8 mouse cellular contexts compared by ENCODE assay signal in the genomic region with DNA sequence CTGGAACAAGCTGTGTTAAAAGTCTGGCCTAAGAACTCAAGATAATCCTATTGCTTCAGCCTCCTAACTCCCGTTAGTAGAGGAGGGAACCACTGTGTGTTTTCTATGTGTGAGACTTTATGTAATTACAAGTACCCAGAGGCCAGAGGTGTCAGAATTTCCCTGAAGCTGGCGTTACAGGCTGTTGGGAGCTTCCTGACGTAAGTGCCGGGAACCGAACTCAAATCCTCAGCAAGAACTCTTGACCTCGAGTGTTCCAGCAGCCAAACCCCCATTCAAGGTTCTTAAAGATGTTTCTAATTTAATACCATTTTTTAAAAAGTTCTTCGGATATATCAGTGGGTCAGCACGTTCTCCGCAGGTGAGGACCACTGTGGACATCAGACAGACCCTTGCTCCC. TPM values are rescaled to one million over a fixed set of nuclear protein-coding genes. Genes with fewer than 3 reads are reported as not detected.
DNase-seq lines count a peak whose midpoint lies in the region; ATAC-seq and TF ChIP-seq lines count a peak whose summit lies in the region.

No protein-coding gene starts in this region.

- TF ChIP-seq CTCF in left cerebral cortex, adult 2 months (IDR thresholded peaks at IDR 0.05), result no peak
- no peak for TF ChIP-seq CTCF in thymus, adult 2 months (IDR thresholded peaks at IDR 0.05; ENCODE audit: borderline replicate concordance, control insufficient read depth, extremely low read depth, insufficient read depth, low read length, poor library complexity)

- peak overlapping the region; percentile 70 for H3K4me2 ChIP-seq in embryonic facial prominence, embryonic 14.5 days (ENCODE audit: low read depth, low read length)
- peak overlapping the region; percentile 91 for H3K4me2 ChIP-seq in intestine, embryonic 15.5 days (replicated peaks)
- peak overlapping the region; percentile 84 for H3K4me2 ChIP-seq in neural tube, embryonic 12.5 days (replicated peaks)

- ATAC-seq in embryonic facial prominence, embryonic 14.5 days (ENCODE audit: low read depth), result no peak
- ATAC-seq in intestine, embryonic 15.5 days, result no peak
- no peak for ATAC-seq in neural tube, embryonic 12.5 days (ENCODE audit: low FRiP score, low read depth)

- H3K4me3 ChIP-seq in left cerebral cortex, adult 2 months, result peak overlapping the region; percentile 93
- peak overlapping the region; percentile 82 for H3K4me3 ChIP-seq in embryonic facial prominence, embryonic 14.5 days (ENCODE audit: low read depth, low read length)
- peak overlapping the region; percentile 82 for H3K4me3 ChIP-seq in intestine, embryonic 15.5 days (replicated peaks)
- H3K4me3 ChIP-seq in neural tube, embryonic 12.5 days, result 0 out of 2 replicates have a peak overlapping the region, but pooled peaks have one; percentile 80
- H3K4me3 ChIP-seq in thymus, adult 2 months (ENCODE audit: control insufficient read depth, insufficient read depth, low read length), result no peak overlapping the region

- H3K9ac ChIP-seq in embryonic facial prominence, embryonic 14.5 days (ENCODE audit: low read depth, low read length), result no peak overlapping the region; the same call in 1 of the 2 replicates
- H3K9ac ChIP-seq in intestine, embryonic 15.5 days, result peak overlapping the region; percentile 34; the same call in 1 of the 2 replicates
- H3K9ac ChIP-seq in neural tube, embryonic 12.5 days, result 0 out of 2 replicates have a peak overlapping the region, but pooled peaks have one; percentile 93

- peaks cover 29% of the 10 kb centered on the region for H3K4me1 ChIP-seq in embryonic facial prominence, embryonic 14.5 days (ENCODE audit: control insufficient read depth, insufficient read depth, low read length)
- H3K4me1 ChIP-seq in intestine, embryonic 15.5 days (replicated peaks), result peaks cover 21% of the 10 kb centered on the region
- H3K4me1 ChIP-seq in neural tube, embryonic 12.5 days, result peaks cover 42% of the 10 kb centered on the region
- H3K4me1 ChIP-seq in thymus, adult 2 months (replicated peaks; ENCODE audit: control insufficient read depth, insufficient read depth, low read length), result peaks cover 10% of the 10 kb centered on the region

- intact Hi-C loops in left cerebral cortex, adult 2 months (cut with DNase I), result no loop called here
- intact Hi-C loops in left cerebral cortex, postnatal 36 days (cut with DNase I), result no loop called here

- no peaks in the 10 kb centered on the region for H3K27me3 ChIP-seq in embryonic facial prominence, embryonic 14.5 days (replicated peaks; ENCODE audit: control insufficient read depth, insufficient read depth, low read length)
- H3K27me3 ChIP-seq in intestine, embryonic 15.5 days (replicated peaks), result no peaks in the 10 kb centered on the region
- no peaks in the 10 kb centered on the region for H3K27me3 ChIP-seq in neural tube, embryonic 12.5 days (replicated peaks)
- H3K27me3 ChIP-seq in thymus, adult 2 months (ENCODE audit: control insufficient read depth, insufficient read depth, low read length), result peaks cover 10% of the 10 kb centered on the region; the same call in 1 of the 2 replicates

- WGBS in embryonic facial prominence, embryonic 14.5 days, result 5% methylated on average over 9 of the region's 9 CpGs
- WGBS in intestine, embryonic 15.5 days, result 14% methylated on average over 9 of the region's 9 CpGs
- WGBS in neural tube, embryonic 12.5 days, result 16% methylated on average over 9 of the region's 9 CpGs
- 72% methylated on average over 9 of the region's 9 CpGs for WGBS in thymus, adult 2 months

- peak overlapping the region; percentile 42; the same call in 1 of the 2 replicates for H3K27ac ChIP-seq in left cerebral cortex, adult 2 months
- peak overlapping the region; percentile 86 for H3K27ac ChIP-seq in embryonic facial prominence, embryonic 14.5 days (replicated peaks; ENCODE audit: low read depth, low read length)
- peak overlapping the region; percentile 66; the same call in 1 of the 2 replicates for H3K27ac ChIP-seq in intestine, embryonic 15.5 days
- H3K27ac ChIP-seq in neural tube, embryonic 12.5 days, result 0 out of 2 replicates have a peak overlapping the region, but pooled peaks have one; percentile 11
- no peak overlapping the region for H3K27ac ChIP-seq in thymus, adult 2 months (ENCODE audit: control insufficient read depth, insufficient read depth, low read length)

- no peak for DNase-seq in left cerebral cortex, adult 2 months (ENCODE audit: extremely low spot score in 1 of 2, low spot score in 2 of 2)
- no peak for DNase-seq in left cerebral cortex, postnatal 36 days (ENCODE audit: low spot score in 2 of 2)
- no peak for DNase-seq in embryonic facial prominence, embryonic 14.5 days (ENCODE audit: low spot score)
- DNase-seq in urinary bladder, postnatal 10 days (ENCODE audit: low spot score), result no peak
- DNase-seq in thymus, adult 2 months, result no peak
- DNase-seq in cerebellum, adult 9-11 months, result no peak

- H3K9me3 ChIP-seq in embryonic facial prominence, embryonic 14.5 days (ENCODE audit: control insufficient read depth, low read length), result no peaks in the 10 kb centered on the region
- H3K9me3 ChIP-seq in intestine, embryonic 15.5 days, result no peaks in the 10 kb centered on the region
- H3K9me3 ChIP-seq in neural tube, embryonic 12.5 days, result no peaks in the 10 kb centered on the region

- TF ChIP-seq POLR2A in thymus, adult 2 months (IDR thresholded peaks at IDR 0.05; ENCODE audit: control insufficient read depth, extremely low read depth, insufficient read depth, low read length, poor library complexity), result no peak

- no peaks in the 10 kb centered on the region for H3K36me3 ChIP-seq in embryonic facial prominence, embryonic 14.5 days (ENCODE audit: control insufficient read depth, insufficient read depth, low read length)
- no peaks in the 10 kb centered on the region for H3K36me3 ChIP-seq in intestine, embryonic 15.5 days
- H3K36me3 ChIP-seq in neural tube, embryonic 12.5 days, result no peaks in the 10 kb centered on the region
- H3K36me3 ChIP-seq in thymus, adult 2 months (ENCODE audit: control insufficient read depth, insufficient read depth, low read length), result no peaks in the 10 kb centered on the region

RNA-seq across cellular contexts. Expression of a gene that starts 0.4 kb away (rescaled TPM):
- 10 to 100 TPM; 25.0 to 26.4 TPM for total RNA-seq in left cerebral cortex, adult 2 months (2021)
- 10 to 100 TPM; 20.6 to 23.1 TPM for total RNA-seq in left cerebral cortex, postnatal 36 days (2021)
- polyA plus RNA-seq in embryonic facial prominence, embryonic 14.5 days (2014; fragmentation: Nextera tagmentation; extraction: Ambion mirVana), result 11.7 and 12.3 TPM in 2 replicates
- polyA plus RNA-seq in intestine, embryonic 15.5 days (2015; fragmentation: Nextera tagmentation; extraction: Ambion mirVana), result 7.5 and 8.0 TPM in 2 replicates
- polyA plus RNA-seq in neural tube, embryonic 12.5 days (2016; fragmentation: Nextera tagmentation; extraction: Ambion mirVana), result 30.0 and 30.1 TPM in 2 replicates
- polyA plus RNA-seq in thymus, adult 2 months (2012; rRNA removed), result 14.3 and 15.1 TPM in 2 replicates

RNA-seq across cellular contexts. Expression of a gene that starts 13.7 kb away (rescaled TPM):
- total RNA-seq in left cerebral cortex, adult 2 months (2021), result 100 to 1,000 TPM; 117 to 121 TPM
- 100 to 1,000 TPM; 106 to 107 TPM for total RNA-seq in left cerebral cortex, postnatal 36 days (2021)
- polyA plus RNA-seq in embryonic facial prominence, embryonic 14.5 days (2014; fragmentation: Nextera tagmentation; extraction: Ambion mirVana), result 10.3 and 10.5 TPM in 2 replicates
- 17.1 and 22.7 TPM in 2 replicates for polyA plus RNA-seq in intestine, embryonic 15.5 days (2015; fragmentation: Nextera tagmentation; extraction: Ambion mirVana)
- 28.9 and 30.3 TPM in 2 replicates for polyA plus RNA-seq in neural tube, embryonic 12.5 days (2016; fragmentation: Nextera tagmentation; extraction: Ambion mirVana)
- 127 and 143 TPM in 2 replicates for polyA plus RNA-seq in thymus, adult 2 months (2012; rRNA removed)

RNA-seq across cellular contexts. Expression of a gene that starts 22.3 kb away (rescaled TPM):
- 100 to 1,000 TPM; 113 to 118 TPM for total RNA-seq in left cerebral cortex, adult 2 months (2021)
- total RNA-seq in left cerebral cortex, postnatal 36 days (2021), result 100 to 1,000 TPM; 115 to 119 TPM
- polyA plus RNA-seq in embryonic facial prominence, embryonic 14.5 days (2014; fragmentation: Nextera tagmentation; extraction: Ambion mirVana), result 175 and 185 TPM in 2 replicates
- 187 and 197 TPM in 2 replicates for polyA plus RNA-seq in intestine, embryonic 15.5 days (2015; fragmentation: Nextera tagmentation; extraction: Ambion mirVana)
- 193 and 199 TPM in 2 replicates for polyA plus RNA-seq in neural tube, embryonic 12.5 days (2016; fragmentation: Nextera tagmentation; extraction: Ambion mirVana)
- polyA plus RNA-seq in thymus, adult 2 months (2012; rRNA removed), result 144 and 166 TPM in 2 replicates

RNA-seq across cellular contexts. Expression of a gene that starts 38.5 kb away (rescaled TPM):
- total RNA-seq in left cerebral cortex, adult 2 months (2021), result 100 to 1,000 TPM; 436 to 465 TPM
- total RNA-seq in left cerebral cortex, postnatal 36 days (2021), result 100 to 1,000 TPM; 417 to 474 TPM
- 841 and 943 TPM in 2 replicates for polyA plus RNA-seq in embryonic facial prominence, embryonic 14.5 days (2014; fragmentation: Nextera tagmentation; extraction: Ambion mirVana)
- polyA plus RNA-seq in intestine, embryonic 15.5 days (2015; fragmentation: Nextera tagmentation; extraction: Ambion mirVana), result 989 and 991 TPM in 2 replicates
- polyA plus RNA-seq in neural tube, embryonic 12.5 days (2016; fragmentation: Nextera tagmentation; extraction: Ambion mirVana), result 890 and 895 TPM in 2 replicates
- 118 and 155 TPM in 2 replicates for polyA plus RNA-seq in thymus, adult 2 months (2012; rRNA removed)

RNA-seq across cellular contexts. Expression of a gene that starts 38.7 kb away (rescaled TPM):
- 10 to 100 TPM; 72.4 to 76.2 TPM for total RNA-seq in left cerebral cortex, adult 2 months (2021)
- 10 to 100 TPM; 72.0 to 79.2 TPM for total RNA-seq in left cerebral cortex, postnatal 36 days (2021)
- polyA plus RNA-seq in embryonic facial prominence, embryonic 14.5 days (2014; fragmentation: Nextera tagmentation; extraction: Ambion mirVana), result 21.8 and 22.6 TPM in 2 replicates
- 12.1 and 13.5 TPM in 2 replicates for polyA plus RNA-seq in intestine, embryonic 15.5 days (2015; fragmentation: Nextera tagmentation; extraction: Ambion mirVana)
- polyA plus RNA-seq in neural tube, embryonic 12.5 days (2016; fragmentation: Nextera tagmentation; extraction: Ambion mirVana), result 29.7 and 29.9 TPM in 2 replicates
- polyA plus RNA-seq in thymus, adult 2 months (2012; rRNA removed), result 65.5 and 69.1 TPM in 2 replicates
